Mouse (Mus musculus) urinary bladder, postnatal 14 days (tissue): ENCODE data around the gene Vmn1r220.
"Not testable (repeated sequence)": the region's sequence is repeated elsewhere in the genome, so short reads cannot be mapped to it uniquely, and the experiment has no call there.

ENCODE experiments used
- DNase-seq: peaks from one replicate; pipeline ENCODE4 v3.0.0; 2021; ENCODE audit warnings: low spot score

Gene Vmn1r220

DNA sequence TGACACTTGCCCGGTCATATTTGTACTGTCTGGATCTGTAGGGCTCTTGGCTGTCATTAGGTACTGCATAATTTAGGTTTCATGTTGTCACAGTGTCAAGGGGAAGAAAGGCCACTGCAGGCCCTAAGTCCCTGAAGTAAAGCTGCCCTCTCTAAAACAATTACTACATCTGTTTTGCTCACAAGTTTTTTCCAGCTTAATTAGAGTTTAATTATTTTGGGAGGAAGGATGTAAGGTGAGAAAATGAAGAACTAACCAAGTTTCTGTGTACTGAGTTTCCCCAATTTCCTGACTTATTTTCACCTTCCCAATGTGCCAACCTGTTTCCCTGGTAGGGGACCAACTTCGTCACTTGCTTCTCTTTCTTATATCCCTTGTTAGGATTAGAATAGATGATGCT is at the start of gene Vmn1r220:
Gene Vmn1r220, minus strand, starts transcription at position 101 of the 400 bp plus-strand sequence.
- no peak for DNase-seq

GRCm38 (mm10) chr13:23235847-23236246 is 48.1 kb upstream of the Vmn1r220 start, which contains the start of gene Vmn1r222:
Gene Vmn1r222 (minus strand): TSS chr13:23235947.
- DNase-seq = not testable (repeated sequence)

DNA sequence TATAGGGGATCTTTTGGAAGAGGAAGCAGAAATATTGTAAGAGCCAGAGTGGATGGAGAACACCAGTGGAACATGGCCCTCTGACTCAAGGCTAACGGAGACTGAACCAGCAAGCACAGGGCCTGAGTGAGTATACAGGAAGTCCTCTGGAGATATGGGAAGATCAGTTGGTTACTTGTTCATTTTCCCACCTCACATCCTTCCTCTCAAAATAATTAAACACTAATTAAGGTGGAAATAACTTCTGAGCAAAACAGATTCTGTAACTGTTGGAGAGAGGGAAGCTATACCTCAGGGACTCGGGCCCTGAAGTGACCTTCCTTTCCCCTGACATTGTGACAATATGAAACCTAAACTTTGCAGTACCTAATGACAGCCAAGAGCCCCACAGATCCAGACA is 26.1 kb upstream of the Vmn1r220 start, which contains the start of gene Vmn1r221:
Gene Vmn1r221, plus strand, starts transcription at position 301 of the 400 bp plus-strand sequence.
- DNase-seq = not testable (repeated sequence)

DNA sequence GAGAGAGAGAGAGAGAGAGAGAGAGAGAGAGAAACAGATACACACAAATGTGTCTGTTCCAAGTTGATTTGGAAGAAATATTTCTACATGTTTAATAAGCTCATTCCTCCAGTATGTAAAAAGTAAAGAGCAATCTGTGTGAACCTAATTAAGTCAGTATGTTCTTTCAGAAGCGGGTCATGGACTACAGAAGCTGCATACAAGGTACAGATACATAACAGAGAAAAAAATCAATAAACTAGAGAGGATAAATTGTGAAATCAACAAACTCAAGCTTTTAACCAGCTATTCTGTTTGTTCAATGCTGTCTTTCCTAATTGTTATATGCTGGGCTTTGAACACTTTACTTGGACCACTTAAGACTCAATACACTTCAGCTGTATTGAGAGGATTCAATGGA is 16.1 kb upstream of the Vmn1r220 start:
- DNase-seq = not testable (repeated sequence)

DNA sequence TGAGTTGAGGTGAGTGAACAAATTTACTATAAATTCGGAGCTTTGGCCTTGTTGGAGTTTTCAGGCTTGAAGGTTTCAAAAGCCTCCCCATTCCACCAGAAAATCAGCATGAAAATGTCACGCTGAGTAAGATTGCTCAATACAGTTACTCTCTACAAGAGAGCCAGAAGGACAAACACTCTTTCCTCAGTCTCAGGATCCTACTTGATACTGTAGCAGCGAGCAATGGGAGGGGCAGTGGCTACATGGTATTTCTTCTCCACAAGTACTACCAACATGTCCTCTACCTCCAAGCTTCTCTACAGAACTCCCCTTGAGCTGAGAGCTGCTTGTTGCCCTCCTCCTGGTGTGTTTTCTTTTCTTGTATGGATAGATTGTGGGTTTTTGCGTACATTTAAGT is 21.3 kb downstream of the Vmn1r220 start:
- DNase-seq = not testable (repeated sequence)

- DNase-seq = no peak
Measured at GRCm38 (mm10) chr13:23159012-23159411, 28.8 kb downstream of the Vmn1r220 start, which contains the start of gene Vmn1r219. Gene Vmn1r219 (plus strand): TSS chr13:23159312.

GRCm38 (mm10) chr13:23157848-23158247 is 29.9 kb downstream of the Vmn1r220 start:
- DNase-seq = no peak

DNA sequence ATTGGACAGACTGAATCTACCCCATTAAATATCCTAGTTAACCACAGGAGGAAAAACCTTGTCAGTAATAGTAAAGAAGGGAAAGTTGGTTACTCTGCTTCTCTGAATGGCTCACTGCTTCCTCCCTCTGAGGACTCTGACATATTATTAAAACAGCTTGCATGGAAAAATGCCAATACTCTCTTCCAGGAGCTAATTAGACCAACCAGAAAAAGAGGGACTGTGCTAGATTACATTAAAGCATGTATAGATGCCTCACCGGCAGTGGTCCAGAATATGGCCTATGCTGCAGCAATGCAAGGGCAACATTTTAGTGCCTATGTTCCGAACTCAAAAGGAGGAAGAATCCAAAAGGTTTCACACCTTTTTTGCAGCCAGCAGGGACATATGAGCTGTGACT is 48.9 kb downstream of the Vmn1r220 start:
- no peak for DNase-seq

DNA sequence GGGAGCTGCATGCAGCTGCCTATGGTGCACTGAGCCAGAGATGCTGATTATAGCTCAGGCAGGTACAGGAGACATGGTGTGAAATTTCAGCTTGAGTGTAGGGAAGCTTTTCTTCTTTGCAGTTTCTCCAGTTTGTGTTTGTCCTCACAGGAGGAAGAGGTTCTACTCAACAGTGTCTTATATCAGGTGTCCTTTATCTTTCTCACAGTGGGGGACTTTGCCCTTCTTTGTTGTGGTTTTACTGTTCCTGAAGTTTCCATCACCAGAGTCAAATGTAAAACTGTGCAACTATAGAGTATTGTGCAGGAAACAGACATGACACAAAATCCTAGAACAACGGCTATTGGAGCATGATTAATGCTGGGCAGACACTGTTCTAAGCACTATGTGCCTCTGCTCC is 54.3 kb downstream of the Vmn1r220 start:
- no peak for DNase-seq

- DNase-seq = no peak
Measured at GRCm38 (mm10) chr13:23133099-23133498, 54.7 kb downstream of the Vmn1r220 start, which contains the start of gene Vmn1r218. Gene Vmn1r218 (plus strand): TSS chr13:23133155.
